Mouse (Mus musculus) liver, embryonic 14.5 days (tissue): ENCODE results near the gene Arrdc2.

Experiments used
- CTCF ChIP-seq: IDR thresholded peaks from 2 replicates; pipeline ENCODE4 v1.5.1; 2016; ENCODE audit warnings: antibody characterized with exemption, low read depth, control low read depth
- EP300 ChIP-seq: IDR thresholded peaks from 2 replicates; pipeline ENCODE4 v1.6.1; 2016; ENCODE audit warnings: antibody characterized with exemption, low read depth

GRCm38 (mm10) chr8:70808239-70808638 is 31.3 kb downstream of the Arrdc2 start, which contains the start of gene Il12rb1:
- TF ChIP-seq CTCF (no peak), EP300 (no peak)
